8 mouse cellular contexts compared by ENCODE assay signal in the genomic region with DNA sequence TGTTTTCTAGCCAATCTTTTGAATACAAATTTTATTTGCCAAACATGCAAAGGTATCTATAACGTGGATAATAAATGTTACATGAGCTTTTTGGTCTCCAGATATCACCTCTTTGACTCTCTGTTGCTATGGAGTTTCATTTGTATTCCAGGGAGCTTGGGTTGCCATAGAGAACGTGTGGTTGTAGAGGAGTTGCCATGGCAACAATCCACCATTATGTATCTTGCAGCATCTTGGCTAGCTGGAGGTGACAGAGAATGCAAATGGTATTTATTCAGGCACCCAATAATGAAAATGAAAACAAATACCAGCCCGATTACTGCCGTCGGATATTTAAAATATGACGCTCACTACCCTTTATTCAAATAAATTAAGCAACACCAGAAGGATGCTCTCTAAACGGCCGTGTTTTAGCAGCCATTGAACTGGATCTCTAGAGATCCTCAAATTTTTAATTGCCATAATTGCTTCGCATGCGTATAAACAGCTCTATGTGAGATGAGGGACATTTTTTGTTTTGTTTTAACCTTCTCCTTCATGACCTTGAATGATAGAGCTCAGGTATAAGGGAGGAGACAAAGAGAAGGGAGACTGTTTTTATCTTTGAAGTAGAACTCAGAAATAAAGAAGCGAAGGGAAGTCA.
DNase-seq lines count a peak whose midpoint lies in the region; ATAC-seq and TF ChIP-seq lines count a peak whose summit lies in the region.
"Had no signal": no experiment of that assay in that cellular context is flagged by ENCODE, and none has a peak within 500 bp of the region (broad histone marks: within the 10 kb centered on the region; RNA-seq: fewer than 3 reads in every experiment).

No protein-coding gene starts in this region.

- H3K36me3 ChIP-seq in forebrain, embryonic 15.5 days = no peaks in the 10 kb centered on the region
- H3K36me3 ChIP-seq in neural tube, embryonic 15.5 days = no peaks in the 10 kb centered on the region
- no peaks in the 10 kb centered on the region for H3K36me3 ChIP-seq in lung, postnatal 0 days (ENCODE audit: insufficient read depth, low read length)

- TF ChIP-seq CTCF in lung, postnatal 0 days (IDR thresholded peaks at IDR 0.05) = no peak

- intact Hi-C loops in heart, postnatal 14 days (cut with DNase I) = no loop called here

- H3K4me2 ChIP-seq in forebrain, embryonic 15.5 days (replicated peaks) = peak overlapping the region; percentile 31
- peak overlapping the region; percentile 47 for H3K4me2 ChIP-seq in neural tube, embryonic 15.5 days
- no peak overlapping the region for H3K4me2 ChIP-seq in lung, postnatal 0 days (replicated peaks; ENCODE audit: low read depth, low read length)

- H3K27ac ChIP-seq in forebrain, embryonic 15.5 days (replicated peaks) = peak overlapping the region; percentile 89
- H3K27ac ChIP-seq in neural tube, embryonic 15.5 days (replicated peaks) = peak overlapping the region; percentile 90
- no peak overlapping the region for H3K27ac ChIP-seq in lung, postnatal 0 days (ENCODE audit: low read length)

- TF ChIP-seq EP300 in lung, postnatal 0 days (IDR thresholded peaks at IDR 0.05) = no peak

- peak; percentile 90 for ATAC-seq in forebrain, embryonic 15.5 days (replicated peaks)
- peak; percentile 91 for ATAC-seq in neural tube, embryonic 15.5 days (ENCODE audit: low FRiP score)
- ATAC-seq in lung, postnatal 0 days = no peak

- H3K27me3 ChIP-seq in forebrain, embryonic 15.5 days = no peaks in the 10 kb centered on the region
- H3K27me3 ChIP-seq in neural tube, embryonic 15.5 days (replicated peaks) = no peaks in the 10 kb centered on the region
- no peaks in the 10 kb centered on the region for H3K27me3 ChIP-seq in lung, postnatal 0 days (replicated peaks; ENCODE audit: insufficient read depth, low read length)

- H3K9me3 ChIP-seq in forebrain, embryonic 15.5 days = no peaks in the 10 kb centered on the region
- H3K9me3 ChIP-seq in neural tube, embryonic 15.5 days (replicated peaks) = no peaks in the 10 kb centered on the region
- H3K9me3 ChIP-seq in lung, postnatal 0 days (ENCODE audit: low read length) = no peaks in the 10 kb centered on the region

- peak overlapping the region; percentile 13; the same call in 1 of the 2 replicates for H3K4me3 ChIP-seq in forebrain, embryonic 15.5 days
- H3K4me3 ChIP-seq in neural tube, embryonic 15.5 days (replicated peaks) = 0 out of 2 replicates have a peak overlapping the region, but pooled peaks have one; percentile 7
- H3K4me3 ChIP-seq in lung, postnatal 0 days (ENCODE audit: low read depth, low read length) = no peak overlapping the region

- no peak overlapping the region for H3K9ac ChIP-seq in forebrain, embryonic 15.5 days (replicated peaks)
- H3K9ac ChIP-seq in neural tube, embryonic 15.5 days (replicated peaks) = no peak overlapping the region
- no peak overlapping the region for H3K9ac ChIP-seq in lung, postnatal 0 days (replicated peaks; ENCODE audit: low read depth)

- 12% methylated on average over 11 of the region's 11 CpGs for WGBS in forebrain, embryonic 15.5 days
- WGBS in neural tube, embryonic 15.5 days = 16% methylated on average over 11 of the region's 11 CpGs
- 67% methylated on average over 11 of the region's 11 CpGs for WGBS in lung, postnatal 0 days

- H3K4me1 ChIP-seq in forebrain, embryonic 15.5 days = peaks cover 48% of the 10 kb centered on the region
- peaks cover 45% of the 10 kb centered on the region for H3K4me1 ChIP-seq in neural tube, embryonic 15.5 days
- H3K4me1 ChIP-seq in lung, postnatal 0 days (ENCODE audit: insufficient read depth, low read depth, low read length) = no peaks in the 10 kb centered on the region

- DNase-seq in embryo, embryonic 10 days (ENCODE audit: low spot score) = peak; percentile 84
- peak; percentile 32 to 38 for DNase-seq in layer of hippocampus, postnatal 36 days
- DNase-seq in thymus, postnatal 0 days (ENCODE audit: low spot score) = no peak
- DNase-seq in heart, postnatal 14 days = no peak
- DNase-seq in lung, postnatal 0 days (ENCODE audit: low spot score) = no peak
- DNase-seq: cerebellum, adult 9-11 months had no signal

Comparison
In these comparisons a context has a peak if more than half of its experiments do, and no peak if none do; other contexts are left out.
1. DNase-seq: peak in embryo, embryonic 10 days (single experiment) and layer of hippocampus, postnatal 36 days (2 of 2); none in thymus, postnatal 0 days (single experiment), heart, postnatal 14 days (0 of 2) and lung, postnatal 0 days (single experiment).